Mouse (Mus musculus) G1E (cell line): ENCODE measurements around the gene Gm20532. TPM values are rescaled to one million over a fixed set of nuclear protein-coding genes. Genes with fewer than 3 reads are reported as not detected.

Source experiments
- ATAC-seq: 2 replicates; pipeline ENCODE4 v1.8.0; 2016; ENCODE audit warnings: mild to moderate bottlenecking; ENCODE audit not compliant: insufficient number of reproducible peaks, poor library complexity, low FRiP score, severe bottlenecking; ENCODE audit errors: extremely low read depth
- DNase-seq: peaks from one replicate; pipeline ENCODE4 v3.0.0; 2012; ENCODE audit warnings: low spot score
- H3K27me3 ChIP-seq: 2 replicates; pipeline ENCODE4 v1.6.1; 2012; ENCODE audit warnings: mild to moderate bottlenecking, low read length, inconsistent platforms; ENCODE audit not compliant: insufficient read depth
- H3K36me3 ChIP-seq: replicated peaks from 2 replicates; pipeline ENCODE3; 2012; ENCODE audit warnings: mild to moderate bottlenecking, inconsistent platforms
- H3K4me1 ChIP-seq: 2 replicates; pipeline ENCODE4 v1.6.1; 2012; ENCODE audit warnings: low read depth, low read length, inconsistent platforms, mixed read lengths; ENCODE audit not compliant: insufficient read depth
- H3K4me3 ChIP-seq: 2 replicates; pipeline ENCODE4 v1.5.1; 2012; ENCODE audit warnings: low read depth, mild to moderate bottlenecking, inconsistent platforms, low read length, moderate library complexity, mixed read lengths
- H3K9me3 ChIP-seq: replicated peaks from 2 replicates; pipeline ENCODE4 v1.6.1; 2012; ENCODE audit warnings: inconsistent platforms
- CTCF ChIP-seq: IDR thresholded peaks from 2 replicates; pipeline ENCODE4 v1.5.1; 2012; ENCODE audit warnings: low read depth, low read length, inconsistent platforms, mixed read lengths
- GATA1 ChIP-seq: IDR thresholded peaks from 2 replicates; pipeline ENCODE4 v1.6.1; 2012; ENCODE audit warnings: borderline replicate concordance, low read length, inconsistent platforms, mixed read lengths
- GATA2 ChIP-seq: IDR thresholded peaks from 2 replicates; pipeline ENCODE4 v1.6.1; 2012; ENCODE audit warnings: low read depth, low read length, inconsistent platforms, borderline replicate concordance
- POLR2AphosphoS5 ChIP-seq: IDR thresholded peaks from 2 replicates; pipeline ENCODE4 v1.6.1; 2012; ENCODE audit warnings: low read depth, low read length, inconsistent platforms; ENCODE audit not compliant: insufficient replicate concordance
- TAL1 ChIP-seq: conservative IDR thresholded peaks from 2 replicates; pipeline ENCODE4 v1.6.1; 2012; ENCODE audit warnings: low read depth, low read length, inconsistent platforms, mixed read lengths
- polyA plus RNA-seq: library from polyadenylated mRNA; stranded (reverse); fragments of >175 nt; gene quantifications from 2 replicates; pipeline ENCODE4 v1.2.3, GENCODE M21; 2012
- total RNA-seq, 2 experiments: library from RNA; stranded (forward) in 1 of 2; stranded (reverse) in 1 of 2; fragments of 200-1000 nt in 1 of 2; fragments of >200 nt in 1 of 2; fragmentation: Nextera tagmentation in 1 of 2; gene quantifications; 2 replicates each; pipeline ENCODE4 v1.2.3; 2014 to 2017

Gm20532 gene
- total and polyA plus RNA-seq, 3 experiments, result not detected

DNA sequence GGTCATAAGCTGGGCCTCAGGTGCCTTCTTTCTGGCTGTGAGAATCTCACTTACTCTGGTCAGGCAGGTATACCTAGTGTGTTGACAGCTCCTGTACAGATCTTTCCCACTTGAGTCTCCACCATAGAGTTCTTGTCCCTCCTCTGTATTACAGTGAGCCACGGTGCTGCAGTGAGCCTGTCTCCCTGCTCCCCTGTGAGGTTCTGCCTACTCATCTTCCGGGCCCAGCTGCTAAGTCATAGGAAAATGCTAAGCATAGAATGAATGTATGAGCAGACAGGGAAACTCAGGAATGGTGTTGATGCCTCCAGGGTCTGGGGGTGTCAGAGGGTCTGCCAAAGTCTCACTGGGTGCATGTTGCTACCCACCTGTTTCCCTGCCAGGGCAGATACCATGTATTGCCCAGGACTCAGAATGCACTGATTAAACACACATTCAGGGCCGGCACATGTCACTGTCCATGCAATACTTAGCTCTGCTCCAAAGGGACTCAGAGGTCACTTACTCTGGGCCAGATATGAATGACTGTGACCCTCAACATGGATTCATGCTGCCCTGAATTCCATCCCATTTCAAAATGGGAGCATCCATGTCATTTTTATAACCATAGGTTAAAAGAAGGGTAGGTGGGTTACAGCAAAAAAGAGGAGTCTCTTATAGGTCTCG is 29.2 kb downstream of the Gm20532 start:
- Histone ChIP-seq H3K4me1 (no peaks in the 10 kb centered on the region), H3K4me3 (no peak overlapping the region), H3K9me3 (no peaks in the 10 kb centered on the region), H3K27me3 (peaks cover 64% of the 10 kb centered on the region), H3K36me3 (no peaks in the 10 kb centered on the region)
- ATAC-seq (no peak), DNase-seq (no peak)
- TF ChIP-seq CTCF (no peak), GATA2 (no peak), POLR2AphosphoS5 (no peak), TAL1 (no peak), GATA1 (no peak)

DNA sequence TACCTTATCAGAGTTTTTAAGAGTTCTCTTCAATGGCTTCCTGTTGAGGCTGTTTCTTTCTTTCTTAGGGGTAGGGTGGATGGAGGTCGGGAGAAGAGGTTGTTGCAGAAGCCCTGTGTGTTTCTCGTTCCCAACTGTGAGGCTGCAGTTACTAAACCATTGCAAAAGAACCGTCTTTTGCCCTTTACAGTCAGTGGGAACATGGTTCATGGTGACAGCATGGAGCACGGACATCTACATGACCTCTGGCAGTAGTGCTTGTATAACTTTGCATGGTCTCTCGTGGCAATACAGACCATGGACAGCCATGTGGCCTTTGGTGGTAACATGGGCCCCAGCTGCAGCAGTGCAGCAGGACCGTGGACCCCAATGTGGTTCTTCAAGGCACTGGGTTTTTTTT is 30.9 kb downstream of the Gm20532 start:
- no peaks in the 10 kb centered on the region for H3K36me3 ChIP-seq
- DNase-seq (no peak), ATAC-seq (no peak)
- H3K4me1 ChIP-seq, result no peaks in the 10 kb centered on the region
- no peak overlapping the region for H3K4me3 ChIP-seq
- TF ChIP-seq GATA1 (no peak), CTCF (no peak), TAL1 (no peak), GATA2 (no peak), POLR2AphosphoS5 (no peak)
- H3K9me3 ChIP-seq, result no peaks in the 10 kb centered on the region
- H3K27me3 ChIP-seq, result peaks cover 54% of the 10 kb centered on the region

DNA sequence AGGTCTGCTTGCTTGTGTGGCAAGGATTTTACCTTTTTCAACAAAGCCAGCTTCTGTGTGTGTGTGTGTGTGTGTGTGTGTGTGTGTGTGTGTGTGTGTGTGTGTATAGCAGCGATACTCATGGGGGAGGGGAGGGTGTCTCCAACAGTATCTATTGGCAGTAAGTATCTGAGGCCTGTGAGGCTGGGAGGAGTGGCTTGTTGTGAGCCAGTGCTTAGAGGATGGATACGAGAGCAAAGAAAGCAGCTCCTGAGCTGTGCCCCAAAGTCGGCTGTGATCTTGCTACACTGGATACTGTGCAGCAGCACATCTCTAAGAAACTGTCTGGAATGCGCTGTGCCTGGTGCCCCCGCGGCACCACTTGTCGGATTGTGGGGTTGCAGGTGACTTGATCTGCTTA is 31.5 kb downstream of the Gm20532 start:
- no peaks in the 10 kb centered on the region for H3K9me3 ChIP-seq
- no peak overlapping the region for H3K4me3 ChIP-seq
- H3K27me3 ChIP-seq, result peaks cover 49% of the 10 kb centered on the region
- H3K4me1 ChIP-seq, result no peaks in the 10 kb centered on the region
- no peak for ATAC-seq
- TF ChIP-seq CTCF, result no peak
- no peak for TF ChIP-seq GATA2
- H3K36me3 ChIP-seq, result no peaks in the 10 kb centered on the region
- no peak for DNase-seq

GRCm38 (mm10) chr2:26621246-26621645 is 34.8 kb downstream of the Gm20532 start:
- ATAC-seq (no peak), DNase-seq (no peak)
- TF ChIP-seq GATA1, result no peak
- no peak for TF ChIP-seq CTCF
- TF ChIP-seq GATA2, result no peak
- no peak for TF ChIP-seq POLR2AphosphoS5
- no peak for TF ChIP-seq TAL1
- Histone ChIP-seq H3K4me3 (no peak overlapping the region), H3K4me1 (no peaks in the 10 kb centered on the region), H3K9me3 (no peaks in the 10 kb centered on the region), H3K27me3 (peaks cover 38% of the 10 kb centered on the region), H3K36me3 (no peaks in the 10 kb centered on the region)

GRCm38 (mm10) chr2:26622984-26623383 is 36.5 kb downstream of the Gm20532 start:
- Histone ChIP-seq H3K4me3 (no peak overlapping the region), H3K27me3 (peaks cover 29% of the 10 kb centered on the region), H3K4me1 (no peaks in the 10 kb centered on the region), H3K36me3 (no peaks in the 10 kb centered on the region), H3K9me3 (no peaks in the 10 kb centered on the region)
- no peak for DNase-seq
- no peak for ATAC-seq
- TF ChIP-seq GATA2, result no peak
- TF ChIP-seq GATA1, result no peak
- no peak for TF ChIP-seq CTCF
- no peak for TF ChIP-seq POLR2AphosphoS5
- no peak for TF ChIP-seq TAL1

- H3K9me3 ChIP-seq, result no peaks in the 10 kb centered on the region
- DNase-seq (no peak), ATAC-seq (no peak)
Measured at GRCm38 (mm10) chr2:26625419-26625818, 39.0 kb downstream of the Gm20532 start.

More at GRCm38 (mm10) chr2:26625419-26625818, 39.0 kb downstream of the Gm20532 start:
- no peak for TF ChIP-seq GATA2
- TF ChIP-seq CTCF, result no peak
- TF ChIP-seq POLR2AphosphoS5, result no peak
- TF ChIP-seq GATA1, result no peak
- no peak for TF ChIP-seq TAL1
- Histone ChIP-seq H3K27me3 (peaks cover 31% of the 10 kb centered on the region), H3K36me3 (no peaks in the 10 kb centered on the region), H3K4me3 (no peak overlapping the region), H3K4me1 (peaks cover 4% of the 10 kb centered on the region; the same call in 1 of the 2 replicates)
